Mouse (Mus musculus): Measurements from ENCODE around the gene Prdm2. TPM values are rescaled to one million over a fixed set of nuclear protein-coding genes. Genes with fewer than 3 reads are reported as not detected.
A peak's percentile ranks its signal among the peaks of the same experiment; 100 is the strongest.

Prdm2 gene
- total RNA-seq, 1 experiment from 2014 or later: 32.4 TPM

- DNase-seq: no peak
Observed at GRCm38 (mm10) chr4:143152634-143153033, 60.2 kb downstream of the Prdm2 start.

- DNase-seq: peak; percentile 72
Observed at GRCm38 (mm10) chr4:143151267-143151666, 61.5 kb downstream of the Prdm2 start.

- DNase-seq: no peak
Observed at GRCm38 (mm10) chr4:143147666-143148065, 65.1 kb downstream of the Prdm2 start.

GRCm38 (mm10) chr4:143143615-143144014, 69.2 kb downstream of the Prdm2 start:
- no peak for DNase-seq

- no peak for DNase-seq
Observed at GRCm38 (mm10) chr4:143141645-143142259, 71.0 kb downstream of the Prdm2 start.

GRCm38 (mm10) chr4:143140940-143141339, 71.9 kb downstream of the Prdm2 start:
- DNase-seq: no peak

GRCm38 (mm10) chr4:143132433-143132832, 80.4 kb downstream of the Prdm2 start:
- DNase-seq: no peak

- no peak for DNase-seq
Observed at GRCm38 (mm10) chr4:143130441-143130840, 82.4 kb downstream of the Prdm2 start.

- DNase-seq: no peak
Observed at GRCm38 (mm10) chr4:143129261-143129760, 83.5 kb downstream of the Prdm2 start.

GRCm38 (mm10) chr4:143127171-143127570, 85.6 kb downstream of the Prdm2 start:
- no peak for DNase-seq

GRCm38 (mm10) chr4:143126476-143126875, 86.3 kb downstream of the Prdm2 start:
- no peak for DNase-seq

GRCm38 (mm10) chr4:143125290-143125689, 87.5 kb downstream of the Prdm2 start:
- DNase-seq: no peak

GRCm38 (mm10) chr4:143123043-143123442, 89.8 kb downstream of the Prdm2 start:
- no peak for DNase-seq

- DNase-seq: no peak
Observed at GRCm38 (mm10) chr4:143121174-143121573, 91.6 kb downstream of the Prdm2 start.

GRCm38 (mm10) chr4:143120008-143120407, 92.8 kb downstream of the Prdm2 start:
- peak; percentile 61 for DNase-seq

- DNase-seq: peak; percentile 59
Observed at GRCm38 (mm10) chr4:143118843-143119242, 94.0 kb downstream of the Prdm2 start.

- no peak for DNase-seq
Observed at GRCm38 (mm10) chr4:143115851-143116250, 96.9 kb downstream of the Prdm2 start.

- DNase-seq: no peak
Observed at GRCm38 (mm10) chr4:143114232-143114979, 98.4 kb downstream of the Prdm2 start.

- peak; percentile 77 for DNase-seq
Observed at GRCm38 (mm10) chr4:143112985-143113384, 99.8 kb downstream of the Prdm2 start.

GRCm38 (mm10) chr4:143112439-143112838, 100.4 kb downstream of the Prdm2 start:
- DNase-seq: no peak

GRCm38 (mm10) chr4:143111872-143112271, 100.9 kb downstream of the Prdm2 start:
- DNase-seq: no peak

GRCm38 (mm10) chr4:143108552-143108951, 104.2 kb downstream of the Prdm2 start:
- no peak for DNase-seq

GRCm38 (mm10) chr4:143106971-143107370, 105.8 kb downstream of the Prdm2 start:
- no peak for DNase-seq

- DNase-seq: no peak
Observed at GRCm38 (mm10) chr4:143106566-143106965, 106.2 kb downstream of the Prdm2 start.

Measured in adrenal gland, postnatal 25 days (tissue).